Mouse (Mus musculus): ENCODE measurements at regions not wholly inside any gene's neighbourhood (a gene's known extent, or its start where the extent isn't known, plus 50 kb on each side); places are given as distances from the start of the nearest gene placed in this dataset.

DNA sequence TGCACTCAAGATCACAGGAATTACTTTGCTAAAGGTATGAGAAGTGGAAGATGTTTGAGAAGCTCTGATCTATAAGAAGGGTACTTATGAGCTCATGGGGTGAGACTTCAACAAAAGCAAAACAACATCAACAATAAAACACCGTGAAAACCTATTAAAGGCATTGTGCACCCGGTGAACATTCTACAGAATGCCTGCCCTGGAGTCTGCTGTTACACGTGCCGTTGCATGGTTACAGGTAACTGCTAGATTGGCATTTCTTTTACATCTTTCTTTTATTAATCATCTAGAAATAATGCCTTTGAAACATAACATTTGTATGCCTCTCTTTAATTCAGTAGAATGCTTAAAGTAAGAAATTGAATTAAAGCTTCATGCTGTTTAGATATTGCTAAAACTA, 661.0 kb downstream of the Pcdh18 start:
- no peak for DNase-seq

DNA sequence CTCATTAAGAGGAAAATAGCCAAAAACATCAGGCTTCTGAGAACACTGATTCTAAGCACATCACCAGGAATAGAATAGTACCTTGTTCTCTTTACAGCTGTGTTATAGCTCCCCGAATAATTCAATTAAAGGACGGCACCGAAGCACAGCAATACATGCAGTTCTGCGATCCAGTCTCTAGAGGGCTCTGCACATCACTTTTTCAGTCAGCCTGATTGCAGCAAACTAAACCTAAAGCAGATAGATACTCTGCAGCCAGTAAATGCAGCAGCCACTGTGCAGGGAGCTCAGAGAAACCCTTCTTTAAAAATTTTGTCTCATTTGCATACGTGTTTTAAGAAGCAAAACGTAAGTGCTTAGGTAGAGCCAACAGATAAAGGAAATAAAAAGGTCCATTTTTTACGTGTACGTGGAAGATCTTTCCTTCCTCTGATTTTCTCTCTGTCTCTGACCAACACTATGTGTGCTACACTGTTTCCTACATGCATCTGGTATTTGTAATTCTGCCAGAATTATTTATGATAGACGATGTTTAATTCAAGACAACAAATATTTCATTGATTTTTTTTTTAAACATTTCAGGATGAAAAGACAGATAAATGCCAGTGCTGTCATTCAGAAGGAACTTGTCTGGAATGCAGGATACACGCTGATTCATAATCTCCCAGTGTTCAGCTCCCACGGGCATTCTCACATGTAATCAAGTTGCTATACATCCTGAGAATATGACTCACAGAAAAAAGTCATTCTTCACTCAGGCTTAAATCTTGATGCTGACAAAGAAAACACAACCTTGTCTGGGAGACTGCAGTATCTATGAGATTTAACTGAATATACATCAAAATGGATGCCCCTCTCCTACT, 663.1 kb downstream of the Pcdh18 start:
- DNase-seq, result peak; percentile 51

DNA sequence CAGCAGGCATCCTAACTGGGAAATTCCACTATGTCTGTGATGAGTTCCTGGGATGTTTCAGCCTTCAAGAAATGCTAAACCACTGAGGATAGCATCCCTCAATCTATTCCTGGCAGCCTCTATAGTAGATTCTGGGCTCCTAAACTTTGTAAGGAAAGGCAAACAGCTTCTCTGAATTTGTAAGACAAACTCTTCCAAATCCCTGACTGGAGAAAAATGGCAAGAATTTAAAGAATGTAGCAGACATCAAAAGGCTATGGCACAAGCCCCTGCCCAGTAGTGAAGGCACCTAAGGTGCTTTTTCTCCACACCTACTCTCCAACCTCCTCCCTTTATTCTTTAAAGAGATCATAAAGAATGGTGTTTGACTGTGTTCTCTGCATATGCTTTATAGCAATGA, 688.3 kb downstream of the Pcdh18 start:
- no peak for DNase-seq

DNA sequence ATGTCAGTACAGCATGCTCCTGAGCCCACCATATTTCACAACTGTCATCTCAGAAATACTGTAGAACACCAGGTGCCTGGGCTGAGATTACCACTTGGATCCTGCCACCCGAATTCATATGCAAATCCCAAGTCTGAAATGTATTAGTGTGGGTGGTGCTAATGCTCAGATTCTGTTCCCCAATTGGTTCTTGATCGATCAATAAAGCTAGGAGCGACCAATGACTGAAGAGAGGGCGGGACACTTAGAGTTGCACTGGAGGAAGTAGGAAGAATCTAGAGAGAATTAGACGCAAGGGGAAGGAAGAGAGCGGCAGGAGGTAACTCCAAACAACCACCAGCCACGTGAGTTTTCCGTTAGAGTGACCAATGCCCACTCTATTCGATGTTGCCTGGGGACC, 695.0 kb downstream of the Pcdh18 start:
- DNase-seq, result no peak

DNA sequence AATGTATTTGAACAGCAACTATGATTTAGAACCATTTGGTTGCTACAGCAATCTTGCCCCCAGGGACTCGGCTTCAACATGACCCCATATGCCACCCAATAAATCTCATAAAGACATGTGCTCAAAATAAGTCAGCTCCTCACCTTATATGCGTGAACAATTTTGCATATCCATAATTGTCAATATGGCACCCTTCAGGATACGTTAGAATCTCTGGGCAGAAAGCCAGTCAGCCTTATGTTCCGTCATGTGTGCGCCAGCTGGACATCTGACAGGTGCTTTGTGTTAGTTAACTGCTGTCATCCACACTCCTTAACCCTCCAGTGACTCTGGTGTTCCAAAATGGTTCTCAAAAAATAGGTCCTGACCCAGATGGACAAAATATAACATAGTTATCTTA, 724.1 kb downstream of the Pcdh18 start:
- peak; percentile 80 for DNase-seq

DNA sequence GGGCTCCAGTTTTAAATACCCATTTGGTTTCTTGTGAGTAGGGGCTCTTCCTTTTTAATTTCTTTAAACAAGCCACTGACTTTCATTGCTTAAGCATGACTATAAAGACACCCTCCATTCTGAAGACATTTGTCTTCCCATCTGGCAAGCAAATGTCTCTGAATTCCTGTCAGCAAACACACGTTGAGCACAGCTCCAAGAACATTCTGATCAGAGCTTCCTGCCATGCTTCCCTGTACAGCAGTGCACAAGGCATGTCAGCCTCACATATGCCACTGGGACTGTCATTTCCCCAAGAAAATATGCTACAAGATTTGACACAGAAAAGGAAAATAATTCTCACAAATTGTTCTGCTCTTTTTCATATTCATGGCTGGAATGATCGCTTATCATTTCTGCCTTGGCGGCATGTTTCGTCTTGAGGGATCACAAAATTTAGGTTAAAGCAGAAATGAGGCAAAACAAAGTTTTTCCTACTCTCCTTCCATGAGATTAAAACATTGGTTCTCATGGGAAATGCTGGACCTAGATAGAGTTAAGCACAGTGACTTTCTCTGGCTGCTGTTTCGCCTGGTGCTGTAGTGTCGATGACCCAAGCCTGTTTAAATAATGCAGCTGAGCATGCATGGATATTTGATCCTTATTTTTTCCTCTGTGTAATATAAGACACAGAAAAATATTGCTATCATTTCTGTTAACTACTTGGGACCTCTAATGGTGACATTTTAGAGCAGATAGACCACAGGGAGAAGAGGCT, 747.7 kb downstream of the Pcdh18 start:
- no peak for DNase-seq
